Mouse (Mus musculus): ENCODE measurements around the gene Vamp5. TPM values are rescaled to one million over a fixed set of nuclear protein-coding genes. Genes with fewer than 3 reads are reported as not detected.

The Vamp5 gene
- total and polyA plus RNA-seq, 3 experiments: 465 to 593 TPM; not detected in 1

DNA sequence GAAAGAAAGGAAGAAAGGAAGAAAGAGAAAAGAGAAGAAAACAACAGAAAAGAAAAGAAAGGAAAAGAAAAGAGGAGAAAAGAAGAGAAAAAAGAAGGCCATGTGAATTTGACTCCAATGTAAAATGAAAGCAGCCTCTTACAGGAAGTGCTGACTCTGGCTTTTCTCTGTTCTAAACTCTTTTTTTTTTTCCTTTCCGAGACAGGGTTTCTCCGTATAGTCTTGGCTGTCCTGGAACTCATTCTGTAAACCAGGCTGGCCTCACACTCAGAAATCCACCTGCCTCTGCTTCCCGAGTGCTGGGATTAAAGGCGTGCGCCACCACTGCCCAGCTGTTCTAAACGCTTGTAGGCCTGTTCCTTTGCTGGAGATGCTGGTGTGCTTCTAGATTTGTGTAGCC is 2.2 kb upstream of the Vamp5 start:
- Histone ChIP-seq H3K36me3 (ENCODE audit: control insufficient read depth in 1 of 2, insufficient read depth in 2 of 2, low read length in 2 of 2) (peaks cover 8 to 54% of the 10 kb centered on the region in 2 experiments), H3K27me3 (ENCODE audit: control insufficient read depth in 1 of 2, insufficient read depth in 2 of 2, low read length in 2 of 2) (no peaks in the 10 kb centered on the region), H3K79me2 (ENCODE audit: control insufficient read depth, insufficient read depth, low read length, poor library complexity) (peaks cover 64% of the 10 kb centered on the region), H3K4me1 (ENCODE audit: control insufficient read depth in 1 of 2, insufficient read depth in 2 of 2, low read length in 2 of 2) (peaks cover 17 to 46% of the 10 kb centered on the region in 2 experiments), H3K27ac (ENCODE audit: control insufficient read depth, low read depth, low read length) (peak overlapping the region; percentile 99), H3K9me3 (replicated peaks; ENCODE audit: insufficient read depth, low read length) (no peaks in the 10 kb centered on the region), H3K4me3 (ENCODE audit: control insufficient read depth in 1 of 2, insufficient read depth in 1 of 2, low read depth in 2 of 2, low read length in 2 of 2) (no peak overlapping the region; a peak in 1 of 4 replicates), H3K9ac (ENCODE audit: control insufficient read depth, low read depth, low read length, poor library complexity, severe bottlenecking) (peak overlapping the region; percentile 69)
- DNase-seq (ENCODE audit: low read depth, low spot score): no peak
- TF ChIP-seq ZMIZ1 (IDR thresholded peaks at IDR 0.05; ENCODE audit: low read depth, low read length): no peak
- no peak for TF ChIP-seq MYB (IDR thresholded peaks at IDR 0.05; ENCODE audit: low read depth, low read length)
- TF ChIP-seq JUND (IDR thresholded peaks at IDR 0.05; ENCODE audit: low read depth, low read length): no peak
- TF ChIP-seq TCF12 (IDR thresholded peaks at IDR 0.05; ENCODE audit: low read depth, low read length): no peak
- TF ChIP-seq RCOR1 (IDR thresholded peaks at IDR 0.05; ENCODE audit: low read depth, low read length): no peak
- TF ChIP-seq UBTF (IDR thresholded peaks at IDR 0.05; ENCODE audit: borderline replicate concordance, insufficient read depth, low read depth, low read length): no peak
- TF ChIP-seq MXI1 (IDR thresholded peaks at IDR 0.05; ENCODE audit: low read depth, low read length): no peak
- TF ChIP-seq POLR2AphosphoS2 (IDR thresholded peaks at IDR 0.05; ENCODE audit: low read length): no peak
- TF ChIP-seq SIN3A (IDR thresholded peaks at IDR 0.05; ENCODE audit: low read length): no peak
- TF ChIP-seq POLR2AphosphoS5 (IDR thresholded peaks at IDR 0.05; ENCODE audit: borderline replicate concordance, low read depth, low read length): no peak
- no peak for TF ChIP-seq CTCF (IDR thresholded peaks at IDR 0.05 in 2 of 3, conservative IDR thresholded peaks at IDR 0.05 in 1 of 3; ENCODE audit: control insufficient read depth in 1 of 3, insufficient read depth in 1 of 3, low read depth in 2 of 3, low read length in 3 of 3, poor library complexity in 1 of 3, severe bottlenecking in 1 of 3)
- TF ChIP-seq MYC (IDR thresholded peaks at IDR 0.05; ENCODE audit: low read depth, low read length): no peak
- TF ChIP-seq POLR2A (IDR thresholded peaks at IDR 0.05; ENCODE audit: control insufficient read depth in 1 of 2, insufficient read depth in 1 of 2, low read depth in 1 of 2, low read length in 2 of 2, poor library complexity in 1 of 2): no peak
- TF ChIP-seq RAD21 (IDR thresholded peaks at IDR 0.05; ENCODE audit: low read depth, low read length): no peak
- no peak for TF ChIP-seq NRF1 (IDR thresholded peaks at IDR 0.05; ENCODE audit: insufficient read depth, low read depth, low read length, poor library complexity, severe bottlenecking)
- TF ChIP-seq ELF1 (IDR thresholded peaks at IDR 0.05; ENCODE audit: low read depth, low read length): no peak
- no peak for TF ChIP-seq KAT2A (conservative IDR thresholded peaks at IDR 0.05; ENCODE audit: low read depth, low read length)
- TF ChIP-seq NELFE (IDR thresholded peaks at IDR 0.05; ENCODE audit: low read depth, low read length): no peak

DNA sequence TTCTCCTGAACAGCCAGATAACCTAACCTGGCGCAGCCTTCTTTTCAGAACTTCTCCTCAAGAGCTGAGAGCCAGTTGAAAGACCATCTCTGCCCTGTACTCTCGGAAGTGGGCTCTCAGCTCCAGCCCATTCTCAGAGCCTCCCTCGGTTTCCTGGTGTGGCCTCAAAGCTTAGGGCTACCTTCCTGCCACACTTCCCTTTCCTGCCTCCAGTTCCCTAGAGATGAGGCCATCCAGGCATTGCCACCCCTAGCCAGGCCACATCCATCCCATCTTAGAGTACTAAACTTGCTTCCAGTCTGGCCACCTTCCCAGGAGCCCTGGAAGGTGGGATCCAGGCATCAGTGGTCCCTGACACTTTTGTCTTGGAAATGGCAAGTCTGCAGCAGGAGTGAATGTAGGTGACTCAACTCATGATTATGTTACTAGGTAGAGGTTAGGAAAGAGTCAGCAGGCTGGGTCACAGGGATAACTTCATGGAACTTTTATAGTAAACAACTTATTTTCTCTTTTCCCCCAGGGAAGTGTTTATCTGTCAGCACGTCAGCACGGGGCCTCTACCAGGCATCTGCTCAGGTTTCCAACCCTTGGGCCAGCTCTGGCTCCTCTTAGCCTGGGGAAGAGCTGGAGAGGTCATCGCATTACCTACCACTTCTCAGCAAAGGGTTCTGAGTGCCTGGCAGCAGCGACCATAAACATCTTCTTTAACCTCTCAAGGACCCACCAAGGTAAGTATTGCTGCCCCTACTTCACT is 714 bp downstream of the Vamp5 start:
- TF ChIP-seq RCOR1 (IDR thresholded peaks at IDR 0.05; ENCODE audit: low read depth, low read length) (no peak), CHD1 (IDR thresholded peaks at IDR 0.05; ENCODE audit: low read depth, low read length) (0 out of 2 replicates have a peak, but pooled peaks have one; percentile 5), ZNF384 (IDR thresholded peaks at IDR 0.05; ENCODE audit: low read depth, low read length) (no peak), ZMIZ1 (IDR thresholded peaks at IDR 0.05; ENCODE audit: low read depth, low read length) (peak; percentile 21), MXI1 (IDR thresholded peaks at IDR 0.05; ENCODE audit: low read depth, low read length) (no peak), MYC (IDR thresholded peaks at IDR 0.05; ENCODE audit: low read depth, low read length) (no peak), POLR2A (IDR thresholded peaks at IDR 0.05; ENCODE audit: control insufficient read depth in 1 of 2, insufficient read depth in 1 of 2, low read depth in 1 of 2, low read length in 2 of 2, poor library complexity in 1 of 2) (peak; percentile 44 to 49; a peak in 1 of 4 replicates), POLR2AphosphoS2 (IDR thresholded peaks at IDR 0.05; ENCODE audit: low read length) (peak; percentile 69), BHLHE40 (IDR thresholded peaks at IDR 0.05; ENCODE audit: borderline replicate concordance, low read depth, low read length) (no peak), TBP (IDR thresholded peaks at IDR 0.05; ENCODE audit: low read depth, low read length) (0 out of 2 replicates have a peak, but pooled peaks have one; percentile 69)
- Histone ChIP-seq H3K36me3 (ENCODE audit: control insufficient read depth in 1 of 2, insufficient read depth in 2 of 2, low read length in 2 of 2) (peaks cover 11 to 54% of the 10 kb centered on the region in 2 experiments), H3K4me1 (ENCODE audit: control insufficient read depth in 1 of 2, insufficient read depth in 2 of 2, low read length in 2 of 2) (peaks cover 20 to 49% of the 10 kb centered on the region in 2 experiments), H3K9ac (ENCODE audit: control insufficient read depth, low read depth, low read length, poor library complexity, severe bottlenecking) (peak overlapping the region; percentile 83), H3K27me3 (ENCODE audit: control insufficient read depth in 1 of 2, insufficient read depth in 2 of 2, low read length in 2 of 2) (no peaks in the 10 kb centered on the region), H3K79me2 (ENCODE audit: control insufficient read depth, insufficient read depth, low read length, poor library complexity) (peaks cover 72% of the 10 kb centered on the region), H3K27ac (ENCODE audit: control insufficient read depth, low read depth, low read length) (peak overlapping the region; percentile 90), H3K4me3 (ENCODE audit: control insufficient read depth in 1 of 2, insufficient read depth in 1 of 2, low read depth in 2 of 2, low read length in 2 of 2) (peak overlapping the region; percentile 82 to 97), H3K9me3 (replicated peaks; ENCODE audit: insufficient read depth, low read length) (no peaks in the 10 kb centered on the region)
- peak; percentile 73 for DNase-seq (ENCODE audit: low read depth, low spot score)

Measured in MEL (cell line).